In the genomic region with DNA sequence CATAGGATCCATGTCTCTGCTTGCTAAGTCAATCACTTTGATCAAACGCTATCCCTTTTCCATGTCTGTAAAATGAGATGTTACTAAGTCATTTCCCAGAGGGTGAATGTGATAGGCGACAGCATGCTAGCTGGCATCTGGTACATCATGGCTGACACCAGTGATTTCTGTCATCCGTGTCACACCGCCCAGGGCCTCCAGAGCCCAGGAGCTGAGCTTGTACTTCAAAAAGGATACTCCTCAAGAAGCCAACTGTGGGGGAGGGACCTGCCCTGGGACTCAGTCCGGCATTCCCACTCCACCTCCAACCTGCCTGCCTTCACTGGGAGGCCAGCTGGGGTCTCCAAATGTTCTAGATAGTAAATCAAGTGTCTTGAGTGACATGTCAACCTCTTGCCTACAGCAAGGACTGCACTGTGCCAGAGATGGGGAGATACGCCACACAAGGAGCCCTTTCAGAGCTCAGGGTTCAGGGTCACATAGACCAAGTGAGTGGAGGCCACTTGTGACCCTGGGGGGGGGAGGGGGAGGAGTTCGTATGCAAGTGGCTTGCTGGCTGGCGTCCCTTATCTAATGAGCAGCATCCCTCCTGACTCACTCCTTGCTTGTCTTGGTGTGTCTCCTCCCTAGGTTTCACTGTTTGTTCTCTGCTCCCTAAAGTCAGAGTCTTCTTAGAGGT, we compare ENCODE assay signal across 8 mouse cellular contexts. TPM values are rescaled to one million over a fixed set of nuclear protein-coding genes. Genes with fewer than 3 reads are reported as not detected.
DNase-seq lines count a peak whose midpoint lies in the region.

No protein-coding gene starts in this region.

- DNase-seq in adrenal gland, adult 2 months: peak; percentile 53
- DNase-seq in adrenal gland, adult 18-20 months (ENCODE audit: low spot score in 2 of 2): no peak
- DNase-seq in testis, postnatal 14 days (ENCODE audit: low spot score): peak; percentile 47
- DNase-seq in testis, postnatal 10 days (ENCODE audit: low spot score): no peak
- peak; percentile 15 to 52 for DNase-seq in lung, postnatal 4 days
- DNase-seq in thymus, postnatal 14 days: no peak
- DNase-seq in urinary bladder, adult 18-20 months (ENCODE audit: low spot score in 2 of 2): no peak
- DNase-seq in ovary, postnatal 36 days (ENCODE audit: low spot score): no peak

RNA-seq across cellular contexts. Expression of gene Fam210b, which starts 1.7 kb away (rescaled TPM):
- total RNA-seq in adrenal gland, adult 2 months (2021): 10 to 100 TPM; 28.2 to 32.2 TPM
- polyA plus RNA-seq in adrenal gland, adult 2 months (2012; rRNA removed): 47.1 and 48.5 TPM in 2 replicates
- 10 to 100 TPM; 17.5 to 25.9 TPM for total RNA-seq in adrenal gland, adult 18-20 months (2021)

RNA-seq across cellular contexts. Expression of gene Aurka, which starts 23.3 kb away (rescaled TPM):
- 1 to 10 TPM; 1.8 to 2.7 TPM for total RNA-seq in adrenal gland, adult 2 months (2021)
- polyA plus RNA-seq in adrenal gland, adult 2 months (2012; rRNA removed): 1.3 and 2.0 TPM in 2 replicates
- total RNA-seq in adrenal gland, adult 18-20 months (2021): 1 to 10 TPM; 1.1 to 2.5 TPM

RNA-seq across cellular contexts. Expression of gene Cstf1, which starts 23.4 kb away (rescaled TPM):
- 10 to 100 TPM; 30.1 to 33.4 TPM for total RNA-seq in adrenal gland, adult 2 months (2021)
- 30.7 and 31.5 TPM in 2 replicates for polyA plus RNA-seq in adrenal gland, adult 2 months (2012; rRNA removed)
- total RNA-seq in adrenal gland, adult 18-20 months (2021): 10 to 100 TPM; 33.2 to 33.4 TPM

RNA-seq across cellular contexts. Expression of gene Cass4, which starts 46.5 kb away (rescaled TPM):
- total RNA-seq in adrenal gland, adult 2 months (2021): under 1 TPM in 1 of 2 experiments, not detected in 1; 0.28 TPM
- 0.17 and 0.22 TPM in 2 replicates for polyA plus RNA-seq in adrenal gland, adult 2 months (2012; rRNA removed)
- under 1 TPM; 0.13 to 0.16 TPM for total RNA-seq in adrenal gland, adult 18-20 months (2021)

Comparison
In these comparisons a context has a peak if more than half of its experiments do, and no peak if none do; other contexts are left out.
1. DNase-seq: peak in adrenal gland, adult 2 months (single experiment), testis, postnatal 14 days (single experiment) and lung, postnatal 4 days (2 of 2); none in adrenal gland, adult 18-20 months (0 of 2), testis, postnatal 10 days (single experiment), thymus, postnatal 14 days (single experiment), urinary bladder, adult 18-20 months (0 of 2) and ovary, postnatal 36 days (single experiment).